Mouse (Mus musculus): ENCODE results near the gene Kcnj15.

The Kcnj15 gene

GRCm38 (mm10) chr16:95297651-95298050 is 40.3 kb downstream of the Kcnj15 start:
- no peak for DNase-seq

- DNase-seq, result no peak
These were observed 44.3 kb downstream of the Kcnj15 start for GRCm38 (mm10) chr16:95301667-95302066.

- peak; percentile 22 for DNase-seq
These were observed 46.3 kb downstream of the Kcnj15 start for GRCm38 (mm10) chr16:95303676-95304075.

GRCm38 (mm10) chr16:95307823-95308360 is 50.5 kb downstream of the Kcnj15 start:
- DNase-seq, result no peak

GRCm38 (mm10) chr16:95321945-95322625 is 64.7 kb downstream of the Kcnj15 start:
- no peak for DNase-seq

GRCm38 (mm10) chr16:95332159-95332558 is 74.8 kb downstream of the Kcnj15 start:
- no peak for DNase-seq

- peak; percentile 91 for DNase-seq
These were observed 83.8 kb downstream of the Kcnj15 start for GRCm38 (mm10) chr16:95340885-95341791.

GRCm38 (mm10) chr16:95342030-95342429 is 84.7 kb downstream of the Kcnj15 start:
- peak; percentile 17 for DNase-seq

GRCm38 (mm10) chr16:95344961-95345360 is 87.6 kb downstream of the Kcnj15 start:
- no peak for DNase-seq

GRCm38 (mm10) chr16:95345882-95346281 is 88.5 kb downstream of the Kcnj15 start:
- DNase-seq, result peak; percentile 86

- peak; percentile 19 for DNase-seq
These were observed 89.8 kb downstream of the Kcnj15 start for GRCm38 (mm10) chr16:95347202-95347601.

GRCm38 (mm10) chr16:95348555-95348954 is 91.2 kb downstream of the Kcnj15 start:
- DNase-seq, result no peak

- DNase-seq, result no peak
These were observed 92.0 kb downstream of the Kcnj15 start for GRCm38 (mm10) chr16:95349344-95349743.

GRCm38 (mm10) chr16:95349745-95350144 is 92.4 kb downstream of the Kcnj15 start:
- DNase-seq, result no peak
